Mouse (Mus musculus): ENCODE data around the gene Rsph6a.
A peak's percentile ranks its signal among the peaks of the same experiment; 100 is the strongest.

Gene Rsph6a

GRCm38 (mm10) chr7:19048006-19048527 lies 6.4 kb upstream of the Rsph6a start:
- no peak for DNase-seq

- DNase-seq, result no peak
These were observed 5.2 kb upstream of the Rsph6a start for GRCm38 (mm10) chr7:19049252-19049651.

GRCm38 (mm10) chr7:19050172-19050571 lies 4.3 kb upstream of the Rsph6a start:
- no peak for DNase-seq

GRCm38 (mm10) chr7:19051161-19051560 lies 3.3 kb upstream of the Rsph6a start:
- no peak for DNase-seq

GRCm38 (mm10) chr7:19052345-19053135 lies 1.9 kb upstream of the Rsph6a start:
- no peak for DNase-seq

GRCm38 (mm10) chr7:19053136-19053532 lies 1.4 kb upstream of the Rsph6a start:
- DNase-seq, result no peak

GRCm38 (mm10) chr7:19054777-19055076 lies 237 bp downstream of the Rsph6a start:
- DNase-seq, result no peak

GRCm38 (mm10) chr7:19055108-19055507 lies 618 bp downstream of the Rsph6a start:
- no peak for DNase-seq

GRCm38 (mm10) chr7:19057405-19057804 lies 2.9 kb downstream of the Rsph6a start:
- DNase-seq, result no peak

GRCm38 (mm10) chr7:19065896-19066295 lies 11.4 kb downstream of the Rsph6a start:
- no peak for DNase-seq

GRCm38 (mm10) chr7:19067063-19067462 lies 12.6 kb downstream of the Rsph6a start:
- no peak for DNase-seq

GRCm38 (mm10) chr7:19067935-19068334 lies 13.4 kb downstream of the Rsph6a start:
- DNase-seq, result no peak

- DNase-seq, result peak; percentile 87
These were observed 14.2 kb downstream of the Rsph6a start for GRCm38 (mm10) chr7:19068707-19069106.

GRCm38 (mm10) chr7:19069500-19069899 lies 15.0 kb downstream of the Rsph6a start:
- peak; percentile 62 for DNase-seq

GRCm38 (mm10) chr7:19071024-19071423 lies 16.5 kb downstream of the Rsph6a start:
- DNase-seq, result peak; percentile 1

- peak; percentile 83 for DNase-seq
These were observed 19.0 kb downstream of the Rsph6a start for GRCm38 (mm10) chr7:19073504-19073903.

- DNase-seq, result peak; percentile 6
These were observed 20.0 kb downstream of the Rsph6a start for GRCm38 (mm10) chr7:19074494-19074893.

GRCm38 (mm10) chr7:19075231-19075630 lies 20.7 kb downstream of the Rsph6a start:
- DNase-seq, result peak; percentile 6

GRCm38 (mm10) chr7:19075723-19076585 lies 21.5 kb downstream of the Rsph6a start, which contains the start of gene Dmwd:
Gene Dmwd, plus strand, starts transcription at chr7:19076227.
- DNase-seq, result peak; percentile 94

GRCm38 (mm10) chr7:19076586-19076991 lies 22.1 kb downstream of the Rsph6a start:
- DNase-seq, result no peak

- peak; percentile 75 for DNase-seq
These were observed 23.3 kb downstream of the Rsph6a start for GRCm38 (mm10) chr7:19077761-19078160.

- DNase-seq, result no peak
These were observed 24.2 kb downstream of the Rsph6a start for GRCm38 (mm10) chr7:19078732-19079131.

GRCm38 (mm10) chr7:19080451-19080950 lies 26.0 kb downstream of the Rsph6a start:
- DNase-seq, result no peak

- DNase-seq, result no peak
These were observed 27.7 kb downstream of the Rsph6a start for GRCm38 (mm10) chr7:19082171-19082570.

Data from thymus, postnatal 4 days (tissue).